Mouse (Mus musculus) urinary bladder, postnatal 4 days (tissue): Measurements from ENCODE around the gene Lrfn3.

ENCODE experiments used
- DNase-seq, 2 experiments: peaks; one replicate each; pipeline ENCODE4 v3.0.0; 2021 to 2022; ENCODE audit warnings: low spot score in 2 of 2

Lrfn3 gene

DNA sequence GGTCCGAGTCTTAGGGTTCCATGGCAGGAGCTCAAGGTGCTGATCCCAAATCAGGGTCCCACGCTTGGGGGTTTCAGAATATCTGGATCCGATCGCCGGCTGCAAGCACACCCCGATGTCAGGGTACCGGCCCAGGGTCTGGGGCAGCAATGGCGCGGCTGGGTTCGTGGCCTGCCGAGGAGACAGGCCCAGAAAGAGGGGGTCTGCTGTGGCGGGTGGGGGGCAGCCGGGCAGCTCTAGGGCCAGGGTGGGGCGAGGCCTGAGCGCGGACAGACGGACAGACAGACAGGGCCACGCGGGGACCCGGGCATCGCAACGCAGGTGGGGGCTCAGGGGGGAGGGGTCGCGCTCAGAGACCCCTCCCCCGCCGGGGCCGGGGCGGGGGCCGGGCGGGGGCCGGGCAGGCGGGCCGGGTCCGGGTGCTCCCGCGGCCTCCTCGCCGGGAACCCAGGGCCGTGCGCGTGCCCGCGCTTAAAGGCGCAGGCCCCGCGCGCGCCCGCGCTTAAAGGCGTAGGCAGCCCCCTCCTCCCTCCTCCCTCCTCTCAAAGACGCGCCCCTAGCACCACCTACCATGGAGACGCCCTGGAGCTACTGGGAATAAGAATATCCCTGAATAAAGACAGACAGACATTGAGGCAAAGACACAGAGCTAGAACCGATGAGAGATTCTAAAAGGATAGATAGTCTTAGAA, at the start of gene Lrfn3:
Lrfn3 (minus strand) TSS at position 121 of the 692 bp plus-strand sequence.
- no peak for DNase-seq

DNA sequence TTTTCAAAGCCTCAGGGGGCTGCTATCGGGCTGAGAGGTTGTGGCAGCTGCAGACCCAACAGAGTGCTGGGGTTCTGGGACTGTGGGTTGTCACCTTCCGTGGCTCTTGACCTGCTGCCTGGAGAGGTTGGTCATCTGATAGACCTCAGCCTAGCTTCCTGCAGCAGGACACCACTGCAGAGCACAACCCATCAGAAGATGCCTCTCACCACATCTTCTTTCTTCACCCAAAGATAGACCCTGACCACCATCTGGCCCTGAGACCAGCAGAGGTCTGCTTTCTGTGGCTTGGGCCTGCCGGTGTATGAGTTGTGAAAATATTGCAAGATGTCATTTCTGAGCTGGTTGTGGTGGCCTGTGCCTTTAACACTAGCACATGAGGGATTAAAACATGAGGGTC, 48.5 kb upstream of the Lrfn3 start:
- no peak for DNase-seq

DNA sequence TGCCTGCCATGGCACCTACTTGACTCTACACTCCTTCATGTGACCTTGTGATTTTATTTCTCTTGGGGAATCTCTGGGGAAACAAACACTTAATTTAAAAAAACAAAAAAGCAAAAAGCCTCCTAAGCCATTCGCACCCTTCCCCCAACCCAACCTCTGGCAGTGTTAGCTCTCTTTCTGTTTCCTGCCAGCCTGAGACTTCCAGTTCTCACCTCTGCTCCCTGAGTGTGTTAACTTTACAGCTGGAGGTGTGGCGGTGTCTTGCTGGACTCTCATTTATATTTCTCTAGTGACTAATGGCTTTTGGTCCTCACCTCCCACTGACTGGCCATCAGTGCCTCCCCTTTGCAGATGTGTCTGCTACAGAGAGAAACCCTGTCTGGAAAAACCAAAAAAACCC, 47.2 kb upstream of the Lrfn3 start:
- no peak for DNase-seq

- DNase-seq = no peak
Observed at GRCm38 (mm10) chr7:30408639-30409038, 46.1 kb upstream of the Lrfn3 start.

DNA sequence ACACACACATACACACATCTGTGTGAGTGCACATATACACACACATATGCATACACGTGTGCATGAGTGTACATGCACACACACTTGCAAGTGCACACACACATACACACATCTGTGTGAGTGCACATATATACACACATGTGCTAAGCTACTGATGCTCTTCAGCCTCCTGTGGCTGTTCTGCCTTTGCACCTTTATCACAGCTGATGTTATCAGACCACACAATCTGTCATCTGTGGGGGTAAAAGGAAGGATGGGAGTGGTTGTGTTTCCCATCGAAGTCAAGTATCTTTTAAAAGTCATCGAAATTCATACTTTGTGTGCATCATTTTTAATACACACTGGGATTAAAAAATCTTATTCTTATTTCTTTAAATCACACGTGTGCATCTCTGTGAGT, 39.8 kb upstream of the Lrfn3 start:
- DNase-seq = no peak

- no peak for DNase-seq
Observed at GRCm38 (mm10) chr7:30399671-30400070, 37.1 kb upstream of the Lrfn3 start.

- DNase-seq = no peak
Observed at GRCm38 (mm10) chr7:30394871-30395270, 32.3 kb upstream of the Lrfn3 start.

DNA sequence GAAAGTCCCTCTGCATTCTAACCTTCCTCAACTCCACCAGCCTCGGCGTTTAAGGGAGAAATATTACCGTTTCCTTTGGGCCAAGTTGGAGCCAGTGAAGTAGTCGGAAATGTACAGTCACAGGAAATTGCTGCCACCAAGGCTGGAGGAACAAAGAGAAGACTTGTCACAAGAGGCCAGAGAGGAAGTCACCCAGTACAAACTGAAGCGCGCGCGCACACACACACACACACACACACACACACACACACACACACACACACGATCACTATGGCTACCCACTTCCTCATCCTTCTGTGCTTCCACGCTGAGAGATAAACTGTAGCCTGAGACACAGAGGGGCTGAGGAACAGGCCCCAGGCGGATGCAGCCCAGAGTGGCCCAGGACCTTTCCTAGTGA, 31.8 kb upstream of the Lrfn3 start:
- no peak for DNase-seq

DNA sequence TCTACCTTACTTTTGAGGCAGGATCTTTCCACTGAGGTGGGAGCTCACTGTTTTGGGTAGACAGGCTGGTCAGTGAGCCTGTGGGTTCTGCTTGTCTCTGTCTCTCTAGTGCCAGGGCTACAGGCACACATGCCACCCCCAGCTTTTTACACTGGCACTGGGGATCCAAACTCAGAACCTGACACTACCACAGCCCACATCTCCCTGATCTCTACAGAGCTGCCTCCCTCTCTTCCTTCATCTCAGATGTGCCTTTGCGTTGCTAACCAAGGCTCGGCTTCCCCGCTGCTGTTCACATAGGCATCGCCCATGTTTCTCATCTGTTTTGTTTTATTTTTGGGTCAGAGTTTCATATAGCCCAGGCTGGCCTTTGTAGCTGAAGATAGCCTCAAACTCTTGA, 31.1 kb upstream of the Lrfn3 start:
- DNase-seq = no peak

DNA sequence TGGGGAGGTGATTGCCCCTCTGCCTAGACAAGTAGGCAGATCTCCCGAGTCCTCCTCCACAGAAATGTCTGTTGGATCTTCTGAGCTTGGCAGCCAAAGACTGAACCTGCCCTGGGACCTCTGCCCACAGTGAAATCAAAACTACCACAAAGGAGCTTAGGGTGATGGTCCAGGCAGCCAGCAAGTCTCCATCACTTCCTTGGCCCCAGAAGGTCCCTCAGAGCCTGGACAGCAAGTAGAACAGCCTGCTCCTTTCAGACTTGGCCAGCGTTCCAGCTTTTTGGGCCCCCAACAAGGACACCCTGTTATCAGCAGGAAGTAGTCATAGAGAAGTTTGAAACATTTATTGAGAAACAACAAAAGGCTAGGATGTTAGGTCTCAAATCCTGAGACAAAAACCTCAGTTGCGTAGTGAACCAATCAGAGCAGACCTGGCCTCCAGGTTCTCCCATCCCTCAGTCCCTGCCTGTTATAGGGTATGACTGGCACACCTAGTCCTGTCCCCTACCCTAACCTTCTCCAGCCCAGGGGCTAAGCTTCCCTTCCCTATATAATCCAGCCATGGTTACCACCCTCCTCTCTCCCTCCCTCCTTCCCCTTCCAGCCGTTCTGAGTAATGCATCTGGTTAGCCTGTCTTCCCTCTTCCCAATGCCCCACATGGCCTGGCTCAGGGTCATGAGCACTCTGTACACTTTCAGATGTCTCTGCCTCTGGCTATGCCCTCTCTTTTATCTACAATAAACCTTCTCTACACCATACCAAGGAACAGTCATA, 30.4 kb upstream of the Lrfn3 start:
- no peak for DNase-seq

GRCm38 (mm10) chr7:30384106-30384505, 21.5 kb upstream of the Lrfn3 start:
- no peak for DNase-seq

DNA sequence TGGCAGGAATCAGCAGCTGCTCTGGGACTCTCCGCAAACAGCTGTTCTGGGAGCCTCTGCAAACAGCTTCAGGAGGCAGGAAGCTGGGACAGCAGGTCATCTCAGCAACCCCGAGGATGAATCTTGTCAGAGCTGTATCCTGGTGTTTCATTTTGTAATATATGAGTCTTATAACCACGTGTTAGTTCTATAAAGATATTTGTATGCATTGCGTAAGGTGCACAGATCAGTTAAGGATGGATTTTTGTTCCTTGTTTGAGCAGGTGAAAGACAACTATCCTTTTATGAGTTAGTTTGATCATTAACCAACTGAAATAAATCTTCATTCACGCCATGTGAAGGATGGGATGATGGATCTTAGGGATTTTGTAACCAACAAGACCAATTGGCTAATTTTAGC, 17.5 kb upstream of the Lrfn3 start:
- no peak for DNase-seq

- DNase-seq = peak; percentile 87 to 89
Observed at GRCm38 (mm10) chr7:30373501-30373962, 11.0 kb upstream of the Lrfn3 start.

GRCm38 (mm10) chr7:30367466-30367865, 4.9 kb upstream of the Lrfn3 start:
- no peak for DNase-seq

GRCm38 (mm10) chr7:30363344-30363738, 769 bp upstream of the Lrfn3 start:
- DNase-seq = no peak

- DNase-seq = no peak
Observed at GRCm38 (mm10) chr7:30360028-30360427, 2.5 kb downstream of the Lrfn3 start.

GRCm38 (mm10) chr7:30359276-30359865, 3.2 kb downstream of the Lrfn3 start:
- no peak for DNase-seq

- no peak for DNase-seq
Observed at GRCm38 (mm10) chr7:30358378-30359186, 4.0 kb downstream of the Lrfn3 start.

GRCm38 (mm10) chr7:30354059-30354458, 8.5 kb downstream of the Lrfn3 start:
- DNase-seq = no peak

DNA sequence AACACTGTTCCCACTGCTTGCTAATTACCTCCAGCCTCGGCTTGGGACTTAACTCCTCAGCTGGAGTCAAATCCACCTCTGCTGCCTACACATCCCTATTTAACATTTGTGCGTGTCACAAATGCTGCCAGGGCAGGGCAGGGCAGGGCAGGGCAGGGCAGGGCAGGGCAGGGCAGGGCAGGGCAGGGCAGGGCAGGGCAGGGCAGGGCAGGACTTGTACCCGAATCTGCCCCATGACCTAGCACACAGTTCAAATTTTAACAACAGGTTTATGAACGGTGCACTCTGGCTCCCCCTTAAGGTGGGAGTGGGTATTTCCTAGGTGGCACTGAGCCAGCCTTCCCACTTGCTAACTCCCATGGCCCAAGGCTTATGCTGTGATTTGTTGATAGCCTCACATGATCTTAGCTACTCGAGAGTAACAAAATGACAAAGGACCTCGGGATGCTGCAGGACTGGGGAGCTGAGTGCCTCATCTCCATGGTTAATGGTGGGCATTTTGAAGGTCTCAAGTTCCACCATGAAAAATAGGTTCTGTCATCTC, 9.2 kb downstream of the Lrfn3 start:
- DNase-seq = peak in 1 of 2 experiments; percentile 76

DNA sequence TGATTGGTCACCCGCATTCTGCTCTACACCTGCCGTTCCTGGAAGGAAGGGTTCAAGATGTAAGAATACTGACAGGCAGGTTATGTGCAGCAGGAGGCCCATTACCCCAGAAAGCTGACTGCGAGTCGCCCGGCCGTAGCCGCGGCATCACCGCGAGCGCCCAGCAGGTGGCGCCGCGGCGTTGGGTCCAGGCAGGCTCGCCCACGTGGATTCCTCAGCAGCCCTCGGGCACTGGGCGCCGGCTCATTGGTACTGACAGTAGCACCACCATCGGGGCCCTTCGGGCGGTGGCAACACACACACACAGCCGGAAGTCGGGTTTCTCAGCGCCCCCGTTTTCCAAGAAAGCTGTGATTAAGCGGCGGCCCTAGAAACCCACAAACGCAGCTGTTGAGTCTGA, 14.7 kb downstream of the Lrfn3 start:
- peak in 1 of 2 experiments; percentile 50 for DNase-seq
